Mouse (Mus musculus) embryo, embryonic 10 days (tissue): Measurements from ENCODE around the gene Tchh.
"Not testable (repeated sequence)": the region's sequence is repeated elsewhere in the genome, so short reads cannot be mapped to it uniquely, and the experiment has no call there.

Source experiments
- DNase-seq: peaks from one replicate; pipeline ENCODE4 v3.0.0-alpha.2; 2015; ENCODE audit warnings: low spot score

Gene Tchh

GRCm38 (mm10) chr3:93494774-93495173 lies 52.6 kb downstream of the Tchh start:
- DNase-seq: not testable (repeated sequence)

GRCm38 (mm10) chr3:93497131-93497530 lies 55.0 kb downstream of the Tchh start:
- DNase-seq: no peak
